Mouse (Mus musculus): ENCODE results near the gene Pwp1. TPM values are rescaled to one million over a fixed set of nuclear protein-coding genes. Genes with fewer than 3 reads are reported as not detected.

Gene Pwp1
- polyA plus RNA-seq, 1 experiment from 2014 or later: 90.5 TPM

Other genes starting within 250 kb of the Pwp1 start
- gene Prdm4, start 87.6 kb downstream of the Pwp1 start, polyA plus RNA-seq (2014; fragmentation: Nextera tagmentation; extraction: Ambion mirVana): 15.7 and 29.0 TPM in 2 replicates
- 1.3 and 1.5 TPM in 2 replicates for gene Ascl4, start 98.2 kb downstream of the Pwp1 start, polyA plus RNA-seq (2014; fragmentation: Nextera tagmentation; extraction: Ambion mirVana)
- gene Rtcb, start 128.3 kb downstream of the Pwp1 start, polyA plus RNA-seq (2014; fragmentation: Nextera tagmentation; extraction: Ambion mirVana): 167 and 171 TPM in 2 replicates
- gene Bpifc, start 182.4 kb downstream of the Pwp1 start, polyA plus RNA-seq (2014; fragmentation: Nextera tagmentation; extraction: Ambion mirVana): 0.14 and 0.30 TPM in 2 replicates
- gene Fbxo7, start 192.5 kb downstream of the Pwp1 start, polyA plus RNA-seq (2014; fragmentation: Nextera tagmentation; extraction: Ambion mirVana): 25.9 and 33.3 TPM in 2 replicates

All from kidney, embryonic 14.5 days (tissue).